Mouse (Mus musculus) cerebellum, adult 2 months (tissue): ENCODE results near the gene Brap.

ENCODE experiments used
- CTCF ChIP-seq: fragments of 200-500 bp; IDR thresholded peaks from 2 replicates; pipeline ENCODE4 v1.5.1; 2011; ENCODE audit warnings: low read depth, mild to moderate bottlenecking, control low read depth, low read length, moderate library complexity, borderline replicate concordance; ENCODE audit not compliant: insufficient read depth
- POLR2A ChIP-seq: fragments of 200-500 bp; IDR thresholded peaks from 2 replicates; pipeline ENCODE4 v1.6.1; 2011; ENCODE audit warnings: low read length, control low read depth, borderline replicate concordance; ENCODE audit not compliant: insufficient read depth

DNA sequence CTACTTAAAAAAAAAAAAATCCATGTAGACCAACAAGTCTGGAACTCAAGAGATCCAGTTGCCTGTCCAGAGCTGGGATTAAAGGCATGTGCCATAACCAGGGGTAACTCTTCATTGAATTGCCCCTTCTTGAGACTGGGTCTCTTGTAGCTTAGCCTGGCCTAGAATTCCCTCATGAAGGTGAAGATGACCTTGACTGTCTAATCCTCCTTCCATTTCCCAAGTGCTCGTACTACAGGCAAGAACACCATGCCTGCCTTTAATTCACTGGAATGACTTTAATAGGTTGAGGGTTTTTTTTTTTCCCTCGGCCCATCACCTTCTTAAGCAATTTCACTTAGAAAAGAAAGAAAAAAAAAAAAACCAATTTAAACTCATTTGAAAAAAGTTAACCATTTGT lies 50.0 kb downstream of the Brap start:
- TF ChIP-seq CTCF = no peak
- TF ChIP-seq POLR2A = no peak
